Mouse (Mus musculus) c-Kit-positive CD71-positive TER-119-negative erythroid progenitor cells, embryonic 14.5 days (primary cell): ENCODE data around the gene Pex26.

Experiments
- DNase-seq: peaks from one replicate; pipeline ENCODE4 v3.0.0-alpha.2; 2013; ENCODE audit warnings: low read depth

Pex26 gene

GRCm38 (mm10) chr6:121243161-121243560 is 59.7 kb downstream of the Pex26 start:
- no peak for DNase-seq

GRCm38 (mm10) chr6:121245127-121246036 is 61.9 kb downstream of the Pex26 start, which contains the start of gene Usp18:
Gene Usp18, plus strand, starts transcription at chr6:121245906.
- DNase-seq = peak; percentile 76

GRCm38 (mm10) chr6:121246037-121246361 is 62.5 kb downstream of the Pex26 start:
- DNase-seq = no peak
